Mouse (Mus musculus) T-helper 1 cell (primary cell): Measurements from ENCODE around the gene Rrp1b.

ENCODE experiments used
- in situ Hi-C: fragments of 300-600 bp; cut with MboI, MseI; formaldehyde crosslinking; loops from one replicate; pipeline ENCODE4 v1.15.1; 2025; ENCODE audit warnings: high pct_unique_total_duplicates

Rrp1b gene

DNA sequence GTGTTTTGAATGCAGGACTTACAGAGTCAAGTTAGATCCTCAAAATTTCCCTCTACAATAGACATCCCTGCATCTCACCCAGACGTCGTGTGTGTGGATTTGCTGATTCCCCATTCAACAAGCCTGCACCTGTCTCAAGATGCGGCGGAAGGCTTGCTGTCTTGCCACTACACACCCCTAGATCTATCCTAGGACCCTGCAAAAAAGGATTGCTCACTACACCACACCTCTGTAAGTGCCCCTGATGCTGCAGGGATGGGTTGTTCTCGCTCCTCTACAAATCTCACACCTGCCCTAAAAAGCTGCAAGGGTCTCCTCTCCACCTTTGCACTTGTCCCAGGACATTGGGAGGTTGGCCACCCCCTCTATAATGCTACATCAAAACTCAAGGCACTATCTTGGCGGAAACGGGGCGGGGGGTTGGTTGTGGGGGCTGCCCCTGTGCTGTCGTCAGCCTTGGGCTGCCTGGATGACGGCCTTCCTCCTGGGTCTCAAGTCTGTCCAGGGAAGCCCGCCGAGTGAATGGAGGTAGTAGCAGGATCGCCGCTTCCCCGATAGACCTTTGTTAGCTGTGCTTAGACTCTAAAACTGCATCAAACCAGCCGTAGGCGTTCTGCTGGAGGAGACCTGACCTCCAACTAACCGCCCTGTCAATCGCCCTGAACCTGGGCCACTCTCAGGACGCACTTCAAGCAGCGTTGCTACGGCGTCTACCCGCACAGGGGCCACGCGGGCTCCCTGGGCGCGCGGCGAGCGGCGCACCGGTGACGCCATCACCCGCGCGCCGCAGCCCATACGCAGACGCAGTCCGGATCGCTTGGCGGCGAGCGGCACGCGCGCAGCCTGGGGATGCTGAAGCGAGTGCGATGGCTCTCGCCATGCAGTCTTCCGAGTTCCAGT lies at the start of gene Rrp1b, which contains the start of gene Hsf2bp:
TSS of gene Rrp1b (plus strand) at position 492 of the 900 bp plus-strand sequence.
TSS of gene Hsf2bp (minus strand) at position 741 of the 900 bp plus-strand sequence.
- in situ Hi-C loops = no loop called here

DNA sequence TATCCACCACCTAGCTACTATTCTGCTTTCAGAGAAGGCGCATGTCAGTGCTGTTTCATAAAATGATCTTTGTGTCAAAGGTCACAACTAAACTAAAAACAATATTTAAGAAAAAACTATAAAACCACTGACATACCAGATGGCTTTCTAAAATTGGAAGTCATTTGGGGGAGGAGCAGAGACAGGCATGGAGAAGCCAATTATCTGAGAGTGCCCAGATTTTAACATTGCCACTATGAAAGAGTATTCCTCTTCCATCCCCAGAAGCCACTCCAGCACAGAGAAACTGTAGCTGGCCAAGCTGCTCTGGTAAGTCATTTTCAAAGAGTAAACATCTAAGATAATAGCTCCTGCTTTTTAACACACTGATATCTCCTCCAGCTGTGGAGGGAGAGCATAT lies 49.0 kb upstream of the Rrp1b start:
- in situ Hi-C loops = no loop called here

DNA sequence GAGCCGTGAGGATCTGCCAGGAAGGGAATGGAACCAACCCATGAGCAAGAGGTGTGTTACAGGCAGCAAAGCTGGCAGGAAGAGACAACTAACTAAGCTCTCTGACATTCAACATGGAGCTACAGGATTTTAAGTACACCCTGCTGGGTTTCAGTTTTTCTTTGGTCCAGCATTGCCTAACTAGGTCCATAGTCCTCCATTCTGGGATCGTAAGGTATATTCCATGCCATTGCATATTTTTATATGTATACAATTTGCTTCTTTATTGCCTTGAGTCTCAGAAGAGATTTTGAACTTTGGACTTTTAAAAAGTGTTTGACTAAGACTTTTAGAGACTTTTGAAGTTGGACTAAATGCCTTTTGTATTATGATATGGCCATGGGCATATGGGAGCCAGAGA lies 46.9 kb upstream of the Rrp1b start:
- in situ Hi-C loops = no loop called here

DNA sequence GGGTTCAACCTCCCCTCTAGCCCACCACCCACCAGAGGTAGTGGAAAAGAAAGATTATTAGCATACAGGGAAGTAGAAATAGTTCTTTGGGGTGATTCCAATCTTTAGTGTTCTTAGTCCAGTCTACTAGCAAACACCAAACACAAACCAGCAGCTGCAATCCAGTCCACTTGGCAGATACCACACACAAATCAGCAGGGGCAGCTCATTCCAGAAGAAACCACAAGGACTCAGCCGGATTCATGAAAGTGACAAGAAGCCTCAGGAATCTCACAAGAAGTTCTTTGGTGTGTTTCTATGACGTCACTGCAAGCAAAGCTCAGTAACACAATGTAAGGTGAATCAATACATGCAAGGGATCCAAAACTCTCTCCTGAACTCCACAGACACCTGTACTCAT lies 43.9 kb upstream of the Rrp1b start:
- in situ Hi-C loops = no loop called here

DNA sequence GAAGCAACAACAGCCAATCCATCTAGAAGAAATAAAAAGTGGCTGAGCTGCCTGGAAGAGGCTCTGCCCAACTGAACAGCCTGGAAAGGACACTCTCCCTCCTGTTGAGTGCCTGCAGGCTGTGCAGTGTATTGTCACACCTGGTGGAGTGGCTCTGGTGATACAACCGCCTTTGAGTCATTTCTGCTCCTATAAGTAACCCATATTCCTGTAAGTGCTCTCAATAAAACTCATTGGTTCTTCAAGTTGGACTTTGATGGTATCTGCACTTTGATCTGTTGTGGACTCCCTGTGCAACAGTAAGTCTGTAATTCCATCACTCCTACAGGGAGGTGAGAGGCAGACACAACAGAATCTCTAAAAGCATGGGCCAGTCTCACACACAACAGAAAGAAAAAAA lies 42.5 kb upstream of the Rrp1b start:
- in situ Hi-C loops = no loop called here

DNA sequence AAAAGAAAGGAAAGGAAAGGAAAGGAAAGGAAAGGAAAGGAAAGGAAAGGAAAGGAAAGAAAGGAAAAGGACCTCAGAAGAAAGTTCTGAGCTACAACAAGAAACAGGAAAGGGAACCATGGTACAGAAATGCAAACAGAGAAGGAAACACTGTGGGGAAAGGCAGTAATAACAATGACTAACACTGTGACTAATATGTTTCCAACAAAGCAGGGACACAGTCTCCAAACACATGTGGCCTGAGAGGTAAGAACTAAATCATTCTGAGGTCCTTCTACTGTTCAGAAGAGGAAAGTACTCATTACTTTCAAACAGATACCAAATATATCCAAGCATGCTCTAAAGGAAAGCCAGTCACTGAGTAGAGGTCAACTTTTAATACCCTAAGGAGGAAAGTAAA lies 41.8 kb upstream of the Rrp1b start:
- in situ Hi-C loops = no loop called here

DNA sequence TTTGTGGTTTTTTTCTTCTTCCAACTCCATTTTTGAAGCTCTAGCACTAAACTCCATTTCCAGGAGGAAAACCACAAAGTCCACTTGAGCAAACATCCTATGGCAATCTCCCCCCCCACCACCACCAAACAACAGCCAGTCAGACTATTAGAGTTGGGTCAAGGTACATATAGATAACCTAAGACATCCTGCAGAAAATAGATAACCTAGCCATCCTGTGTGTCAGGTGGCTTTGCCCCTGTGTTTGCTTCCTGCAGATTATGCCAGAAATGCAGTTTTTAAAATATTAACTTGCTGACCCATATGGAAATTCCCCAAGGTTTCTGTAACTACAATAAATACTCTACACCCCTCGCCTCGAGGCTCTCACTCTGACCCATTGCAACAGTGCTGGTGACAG lies 40.1 kb upstream of the Rrp1b start:
- in situ Hi-C loops = no loop called here

DNA sequence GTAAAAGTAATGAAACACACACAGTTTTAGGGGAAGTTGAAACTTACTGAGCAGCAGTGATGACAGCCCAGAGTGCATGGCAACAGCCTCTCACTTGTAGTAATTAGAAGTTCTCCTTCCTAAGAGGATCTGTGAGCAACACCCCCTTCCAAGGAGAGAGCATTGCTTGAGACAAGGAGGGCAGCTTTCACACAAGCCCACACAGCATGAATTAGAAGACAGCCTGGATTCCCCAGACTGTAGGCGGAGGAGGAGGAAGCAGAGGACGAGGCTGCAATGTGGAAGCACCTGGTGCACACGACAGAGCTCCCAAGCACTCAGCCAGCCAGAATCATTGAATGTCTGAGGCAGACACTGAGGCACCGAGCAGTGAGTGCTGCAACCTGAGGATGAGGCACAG lies 39.6 kb upstream of the Rrp1b start:
- in situ Hi-C loops = no loop called here

DNA sequence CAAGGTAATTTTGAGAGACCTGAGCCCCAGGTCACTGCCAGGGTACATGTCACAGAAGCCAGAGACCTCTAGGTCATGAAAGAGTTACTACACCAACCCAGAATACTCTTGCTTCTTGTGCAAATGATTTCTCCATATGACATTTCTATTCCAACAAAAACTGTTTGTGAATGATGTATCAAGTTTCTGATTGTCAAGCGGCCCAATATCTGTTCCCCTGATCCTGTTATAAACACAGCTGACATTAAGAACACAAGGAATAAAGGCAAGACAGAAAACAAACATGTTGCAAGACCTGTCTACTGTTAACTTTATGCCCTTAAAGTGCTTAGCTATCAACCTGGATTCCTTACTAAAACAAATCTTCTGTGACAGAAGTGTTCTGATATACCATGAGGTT lies 37.5 kb upstream of the Rrp1b start:
- in situ Hi-C loops = no loop called here

DNA sequence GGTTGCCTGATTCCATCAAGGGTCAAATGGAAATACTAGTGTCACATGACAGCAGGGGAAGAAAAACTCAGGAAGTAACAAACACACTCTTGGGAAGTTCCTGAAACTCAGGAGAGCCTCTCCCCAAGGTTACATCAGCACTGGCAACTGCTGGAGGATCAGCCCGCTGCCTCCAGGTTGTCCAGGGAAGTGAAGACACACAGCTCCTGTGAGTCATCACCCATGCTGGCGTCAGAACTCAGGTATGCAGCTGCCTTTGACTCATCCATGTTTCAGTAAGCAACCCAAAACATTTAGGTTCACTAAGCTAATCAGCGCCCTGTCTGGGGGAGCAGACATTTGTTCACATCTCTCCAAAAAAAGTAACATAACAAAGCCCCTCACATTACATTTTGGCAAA lies 32.6 kb upstream of the Rrp1b start:
- in situ Hi-C loops = no loop called here

DNA sequence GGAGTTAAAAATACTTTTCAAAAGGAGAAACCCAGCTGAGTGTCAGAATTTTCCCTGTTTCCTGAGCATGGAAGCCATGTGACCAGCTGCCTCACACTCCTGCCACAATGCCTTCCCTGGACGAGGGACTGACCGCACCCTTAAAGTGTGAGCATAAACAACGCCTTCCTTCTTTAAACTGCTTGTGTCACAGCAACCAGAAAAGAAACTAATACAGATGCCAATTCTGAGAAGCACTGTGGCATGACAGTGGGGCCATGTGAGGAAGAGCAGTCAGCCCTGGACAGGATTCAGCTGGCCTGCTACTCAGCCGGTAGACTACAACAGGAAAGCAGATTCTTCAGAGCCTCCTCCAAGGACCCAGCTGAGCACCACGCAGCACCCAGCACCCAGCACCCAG lies 29.1 kb upstream of the Rrp1b start:
- in situ Hi-C loops = no loop called here

DNA sequence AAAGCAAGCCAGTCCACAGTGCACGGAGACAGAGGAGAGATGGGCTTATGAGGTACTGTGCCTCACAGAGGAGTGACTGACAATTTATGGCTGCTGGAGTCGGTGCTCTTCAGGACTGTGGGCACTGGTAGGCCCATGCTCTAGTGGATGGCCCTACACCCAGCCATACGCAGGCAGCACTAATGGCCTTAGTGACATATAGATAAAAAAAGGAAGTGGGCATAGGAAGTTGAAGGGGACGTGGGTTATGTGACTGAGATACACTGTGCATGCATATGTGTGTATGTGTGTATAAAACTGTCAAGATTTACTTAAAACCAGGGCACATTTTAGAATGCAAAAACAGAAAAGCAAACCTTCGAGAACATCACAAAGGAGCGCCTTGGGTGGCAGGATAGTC lies 24.2 kb upstream of the Rrp1b start:
- in situ Hi-C loops = no loop called here

DNA sequence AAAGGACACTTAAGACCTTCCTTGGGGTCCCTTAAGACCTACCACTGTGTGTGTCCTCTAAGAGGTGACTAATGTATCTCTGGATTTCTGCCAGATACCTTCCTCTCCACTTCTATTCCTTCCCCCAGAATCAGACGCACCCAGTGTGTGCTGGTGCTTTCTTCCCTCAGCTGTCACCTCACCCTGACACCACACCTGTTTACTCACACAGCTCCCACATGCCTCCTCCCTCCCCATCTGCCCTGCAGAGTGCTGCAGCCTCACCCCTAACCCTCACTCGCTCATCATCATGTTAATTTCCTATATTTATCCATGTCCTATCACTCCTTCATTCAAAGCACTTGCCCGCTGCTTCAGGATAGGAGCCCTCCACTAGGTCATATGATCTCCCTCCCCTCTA lies 23.6 kb upstream of the Rrp1b start:
- in situ Hi-C loops = no loop called here

DNA sequence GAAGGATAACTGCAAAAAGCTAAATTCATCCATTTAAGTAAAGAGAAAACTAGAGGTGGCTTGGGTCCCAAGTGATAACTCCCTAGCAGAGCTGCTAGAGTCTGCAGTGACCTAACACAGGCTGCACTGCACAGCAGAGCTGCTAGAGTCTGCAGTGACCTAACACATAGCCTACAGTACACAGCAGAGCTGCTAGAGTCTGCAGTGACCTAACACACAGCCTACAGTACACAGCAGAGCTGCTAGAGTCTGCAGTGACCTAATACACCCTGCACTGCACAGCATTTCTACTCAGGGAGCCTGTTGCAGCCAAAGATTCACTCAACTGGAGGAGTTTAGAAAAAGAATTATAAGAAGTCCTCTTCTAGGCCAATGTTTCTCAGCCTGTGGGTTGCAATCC lies 22.2 kb upstream of the Rrp1b start:
- in situ Hi-C loops = no loop called here

DNA sequence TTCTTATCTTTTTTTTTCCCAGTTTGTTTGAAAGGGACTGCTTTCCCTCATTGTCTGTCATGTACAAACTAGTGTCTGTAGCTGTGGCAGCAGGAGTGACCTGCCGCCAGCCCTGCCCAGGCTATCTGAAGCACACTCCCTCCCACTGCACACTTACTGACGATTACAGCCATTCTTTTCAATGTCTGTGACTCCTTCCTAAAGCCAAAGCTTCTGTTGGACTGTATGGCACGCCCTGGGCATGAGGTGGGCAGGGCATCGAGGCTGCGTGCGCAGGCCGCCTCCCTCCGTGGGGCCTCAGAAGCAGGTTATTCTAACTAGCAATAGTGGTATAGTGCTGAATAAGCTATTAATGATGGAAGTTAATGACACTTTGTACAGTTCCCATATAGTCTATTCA lies 19.4 kb upstream of the Rrp1b start:
- in situ Hi-C loops = no loop called here

DNA sequence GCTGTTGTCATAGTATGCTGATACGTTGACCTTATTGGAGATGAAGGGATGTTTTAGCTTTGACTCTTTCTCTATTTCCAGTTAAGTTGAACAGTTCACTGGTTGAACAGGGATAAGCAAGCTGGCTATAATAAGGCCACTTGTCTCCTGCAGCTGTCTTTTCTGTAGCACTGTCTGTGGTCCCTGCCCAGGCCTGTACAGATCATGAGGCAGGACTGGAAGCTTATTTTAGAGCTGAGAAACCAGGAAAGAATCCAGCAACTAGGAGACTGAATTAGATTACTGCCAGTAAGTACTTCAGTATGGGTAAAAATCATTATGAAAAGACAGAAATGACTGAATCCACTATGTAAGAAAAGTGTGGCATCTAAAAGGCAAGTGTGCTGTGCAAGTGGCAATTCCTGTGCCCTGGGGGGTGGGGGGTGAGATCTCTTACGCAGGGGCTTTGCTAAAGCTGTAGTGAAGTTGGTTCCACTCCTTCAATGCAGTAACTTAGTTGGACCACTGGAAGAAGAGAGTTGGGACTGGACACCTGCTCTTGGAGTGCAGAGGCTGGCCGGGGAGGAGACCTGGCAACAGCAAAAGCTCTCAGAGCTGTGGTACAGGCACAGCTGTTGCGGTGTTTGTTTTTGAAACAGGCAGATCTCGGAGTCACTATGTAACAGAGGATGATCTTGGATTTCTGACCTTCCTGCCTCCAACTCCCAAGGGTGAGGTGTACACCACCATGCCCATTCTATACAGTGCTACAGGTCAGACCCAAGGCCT lies 17.6 kb upstream of the Rrp1b start:
- in situ Hi-C loops = no loop called here

DNA sequence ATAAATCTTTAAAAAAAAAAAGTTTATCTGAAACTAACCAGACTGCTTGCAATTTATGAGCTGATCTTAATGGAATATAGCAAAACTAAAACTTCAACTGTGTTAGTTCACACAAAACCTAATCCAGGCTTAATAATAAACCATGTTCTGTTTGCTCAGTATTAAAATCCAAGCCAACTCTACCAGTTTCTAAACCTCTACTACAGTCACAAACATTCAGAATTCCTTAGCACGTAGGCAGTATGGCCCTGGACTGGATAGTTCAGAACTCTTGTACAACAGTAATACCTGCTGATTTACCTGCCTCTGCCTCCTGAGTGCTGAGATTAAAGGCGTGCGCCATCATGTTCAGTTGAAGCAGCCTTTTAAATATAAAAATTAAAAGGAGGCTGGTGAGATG lies 13.9 kb upstream of the Rrp1b start:
- in situ Hi-C loops = no loop called here

DNA sequence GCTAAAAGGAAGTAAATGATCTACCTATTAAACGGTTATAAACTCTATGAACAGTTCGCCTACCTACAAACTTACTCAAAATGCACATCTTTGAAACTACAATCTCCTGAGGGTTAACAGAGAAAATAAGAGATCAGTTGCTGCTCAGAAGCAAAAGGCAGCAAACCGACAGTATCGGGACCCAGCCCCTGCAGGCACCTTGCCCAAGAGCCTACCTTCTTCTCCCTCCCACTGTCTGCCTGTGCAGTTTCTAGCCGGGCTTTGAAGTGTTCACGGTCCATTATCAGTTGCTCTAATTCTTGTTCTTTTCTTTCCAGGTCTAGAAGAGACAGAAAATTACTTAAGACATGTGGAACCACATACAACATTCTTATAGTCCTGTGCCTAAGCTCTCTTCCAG lies 13.3 kb upstream of the Rrp1b start:
- in situ Hi-C loops = no loop called here

DNA sequence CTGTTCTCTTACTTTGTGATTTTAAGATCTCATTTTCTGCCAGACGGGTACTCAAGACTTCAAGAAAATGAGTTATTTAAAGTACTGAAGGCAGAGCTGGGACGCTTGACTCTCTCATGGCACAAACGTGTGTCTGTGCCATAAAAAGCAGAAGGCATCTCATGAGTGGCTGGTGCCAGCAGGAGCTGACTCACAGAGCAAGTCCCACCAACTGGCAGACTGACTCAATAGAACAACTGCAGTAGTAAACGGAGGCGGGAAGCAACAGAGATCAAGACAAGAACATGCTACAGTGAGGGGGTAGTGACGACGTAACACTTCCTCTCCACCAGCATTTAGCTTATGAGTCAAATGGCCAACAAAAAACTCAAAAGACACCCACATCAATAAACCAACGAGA lies 12.8 kb upstream of the Rrp1b start:
- in situ Hi-C loops = no loop called here

DNA sequence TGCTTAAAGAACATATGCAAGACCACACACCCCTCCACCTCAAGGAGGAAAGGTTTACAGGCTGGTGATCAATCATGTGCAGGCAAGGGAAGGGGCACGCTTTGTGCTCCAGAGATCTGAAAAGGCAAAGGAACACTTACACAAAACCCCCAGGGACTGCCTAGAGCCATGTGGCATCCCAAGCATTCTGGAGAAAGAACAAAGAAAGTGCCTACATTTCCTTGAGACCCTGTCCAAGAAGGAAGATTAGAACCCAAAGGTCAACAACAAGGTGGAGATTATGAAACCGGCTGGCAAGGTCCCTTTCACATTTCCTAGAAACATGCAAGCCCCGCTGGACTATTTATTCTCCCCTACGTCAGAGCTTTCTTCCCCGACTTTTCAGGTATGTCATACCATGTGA lies 11.2 kb upstream of the Rrp1b start:
- in situ Hi-C loops = loop anchor here (5.0 kb wide), 1 partner anchor 337 kb away; no protein-coding TSS in a partner anchor

DNA sequence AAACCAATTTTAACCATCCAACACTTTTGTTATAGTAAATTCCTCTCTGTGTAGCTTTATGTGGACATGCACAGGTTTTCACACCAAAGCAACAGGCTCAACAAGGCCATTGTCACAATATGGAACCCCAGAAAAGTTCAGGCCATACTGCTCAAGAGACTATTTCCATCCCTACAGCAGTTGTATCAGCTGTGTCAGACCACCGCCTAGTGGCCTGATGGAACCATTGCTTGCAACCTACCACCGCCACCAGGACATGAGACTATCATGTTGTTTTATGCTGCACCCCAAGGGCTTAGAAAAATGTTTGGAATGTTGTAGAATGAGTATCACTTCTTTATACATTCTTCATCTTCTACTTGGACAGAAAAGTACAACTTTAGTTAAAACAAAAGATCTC lies 10.5 kb upstream of the Rrp1b start:
- in situ Hi-C loops = loop anchor here (5.0 kb wide), 1 partner anchor 338 kb away; no protein-coding TSS in a partner anchor

DNA sequence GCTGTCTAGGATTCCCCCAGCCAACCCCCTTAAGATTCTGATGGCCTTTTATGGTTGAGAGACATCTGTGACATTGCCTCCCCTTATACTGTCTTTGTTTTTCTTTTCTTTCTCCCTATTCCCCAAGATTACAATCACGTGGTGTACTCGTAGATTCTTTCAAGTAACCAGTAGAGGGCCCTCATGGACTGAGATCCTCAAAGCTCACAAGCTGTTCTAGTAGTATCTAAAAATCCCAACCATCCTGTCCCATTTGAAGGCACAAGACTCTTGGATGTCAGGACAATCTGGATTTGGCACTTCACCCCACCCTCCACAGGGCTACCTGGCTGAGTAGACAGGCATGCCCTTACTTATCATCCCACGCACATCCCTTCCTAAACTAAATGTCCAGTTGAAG lies 8.2 kb upstream of the Rrp1b start:
- in situ Hi-C loops = loop anchor here (5.0 kb wide), 1 partner anchor 340 kb away; no protein-coding TSS in a partner anchor

DNA sequence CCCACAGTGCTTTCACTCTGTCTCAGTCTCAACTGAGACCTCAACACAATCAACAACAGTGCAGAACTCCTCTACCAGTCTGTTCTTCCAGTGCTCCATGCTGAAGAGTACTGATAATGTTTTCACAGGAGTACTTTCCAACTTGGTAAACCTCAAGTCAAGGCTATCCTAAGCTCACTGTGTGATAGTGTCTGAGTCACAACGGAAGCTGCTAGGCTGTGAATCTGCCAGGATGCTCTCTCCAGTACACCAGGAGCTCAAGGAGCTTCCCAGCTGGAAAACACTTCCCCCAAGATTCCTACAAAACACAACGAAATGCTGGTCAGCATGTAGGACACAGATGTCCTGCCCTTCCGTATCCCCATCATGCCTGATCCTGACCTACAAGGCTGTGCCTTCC lies 7.6 kb upstream of the Rrp1b start:
- in situ Hi-C loops = loop anchor here (5.0 kb wide), 1 partner anchor 341 kb away; no protein-coding TSS in a partner anchor
